Mouse (Mus musculus): ENCODE measurements around the gene AC161166.1.

DNA sequence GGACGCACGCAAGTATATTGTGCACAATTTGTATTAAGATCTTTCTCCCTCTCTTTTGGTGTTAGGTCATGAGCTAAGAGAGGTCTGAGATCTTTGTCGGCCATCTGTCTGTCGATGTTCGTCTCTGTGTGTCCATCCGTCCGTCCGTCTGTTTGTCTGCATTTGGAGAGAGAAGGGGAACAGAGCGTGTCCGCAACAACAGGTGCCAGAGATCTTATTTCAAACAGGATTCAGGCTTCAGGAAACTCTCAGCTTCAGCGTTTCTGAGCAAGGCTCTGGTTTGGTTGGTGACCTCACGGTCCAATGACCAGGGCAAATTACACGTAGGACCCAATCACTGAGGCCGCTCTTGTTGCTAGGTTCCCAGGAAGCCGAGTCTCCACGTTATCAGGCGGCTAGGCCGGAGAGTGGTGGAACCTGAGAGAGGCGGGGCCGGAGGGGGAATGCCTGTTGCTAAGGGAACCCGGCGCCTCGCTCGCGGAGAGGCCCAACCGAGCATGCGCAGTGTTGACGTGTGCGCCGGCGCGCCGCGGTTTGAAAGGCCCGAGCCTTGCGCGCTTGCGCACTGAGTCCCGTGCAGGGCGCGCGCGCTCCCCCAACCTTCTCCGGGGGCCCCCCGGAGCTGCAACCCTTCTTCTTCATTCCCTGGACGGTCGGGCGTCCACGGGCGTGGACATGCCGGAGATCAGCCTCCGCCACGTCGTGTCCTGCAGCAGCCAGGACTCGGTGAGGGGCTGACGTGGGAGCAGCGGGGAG, 34.6 kb upstream of the AC161166.1 start:
- TF ChIP-seq CTCF (IDR thresholded peaks at IDR 0.05; ENCODE audit: borderline replicate concordance, extremely low read depth, insufficient read depth, insufficient read length) (no peak), POLR2A (IDR thresholded peaks at IDR 0.05; ENCODE audit: borderline replicate concordance, extremely low read depth, insufficient read depth, insufficient read length, poor library complexity, severe bottlenecking) (peak; percentile 40; the same call in 1 of the 2 replicates)

Measured in brain, embryonic 14.5 days (tissue).